Mouse (Mus musculus) midbrain, postnatal 0 days (tissue): ENCODE measurements around the gene Cenpb. TPM values are rescaled to one million over a fixed set of nuclear protein-coding genes. Genes with fewer than 3 reads are reported as not detected.

Source experiments
- ATAC-seq: fragments of 200-750 bp; cut with Nextera tagmentation; 2 replicates; pipeline ENCODE4 v1.8.0; 2017; ENCODE audit warnings: moderate number of reproducible peaks, mild to moderate bottlenecking, moderate TSS enrichment, moderate library complexity; ENCODE audit not compliant: low FRiP score
- DNase-seq: peaks from one replicate; pipeline ENCODE4 v3.0.0-alpha.2; 2015; ENCODE audit warnings: low spot score
- H3K27ac ChIP-seq: fragments of 300-500 bp; sonication (generic); 2 replicates; pipeline ENCODE4 v1.5.1; 2014; ENCODE audit warnings: low read depth, mild to moderate bottlenecking, low read length, mixed read lengths
- H3K27me3 ChIP-seq: fragments of 300-500 bp; sonication (generic); 2 replicates; pipeline ENCODE4 v1.6.1; 2014; ENCODE audit warnings: low read length, control low read depth, mixed read lengths; ENCODE audit not compliant: insufficient read depth
- H3K36me3 ChIP-seq: fragments of 300-500 bp; sonication (generic); 2 replicates; pipeline ENCODE4 v1.6.1; 2014; ENCODE audit warnings: low read length, control low read depth, mixed read lengths; ENCODE audit not compliant: insufficient read depth
- H3K4me1 ChIP-seq: fragments of 300-500 bp; sonication (generic); 2 replicates; pipeline ENCODE4 v1.6.1; 2014; ENCODE audit warnings: mild to moderate bottlenecking, control low read depth, antibody characterized with exemption, low read length, mixed read lengths; ENCODE audit not compliant: insufficient read depth
- H3K4me2 ChIP-seq: fragments of 300-500 bp; sonication (generic); 2 replicates; pipeline ENCODE4 v1.6.1; 2014; ENCODE audit warnings: low read depth, mild to moderate bottlenecking, low read length, mixed read lengths; ENCODE audit not compliant: poor library complexity, severe bottlenecking
- H3K4me3 ChIP-seq: fragments of 300-500 bp; sonication (generic); 2 replicates; pipeline ENCODE4 v1.5.1; 2014; ENCODE audit warnings: low read depth, mild to moderate bottlenecking, low read length, moderate library complexity
- H3K9ac ChIP-seq: fragments of 300-500 bp; sonication (generic); replicated peaks from 2 replicates; pipeline ENCODE4 v1.6.1; 2014; ENCODE audit warnings: mild to moderate bottlenecking, low read length, moderate library complexity, mixed read lengths; ENCODE audit not compliant: poor library complexity, severe bottlenecking
- H3K9me3 ChIP-seq: fragments of 300-500 bp; sonication (generic); 2 replicates; pipeline ENCODE4 v1.6.1; 2016; ENCODE audit warnings: low read length, control low read depth
- CTCF ChIP-seq: IDR thresholded peaks from 2 replicates; pipeline ENCODE4 v1.5.1; 2016; ENCODE audit warnings: antibody characterized with exemption, mild to moderate bottlenecking
- WGBS: fragments of 180-500 bp; shearing (Covaris S2); extraction: QIAGEN DNeasy Blood & Tissue Kit; methylation state at CpG from one replicate; pipeline ENCODE4 v1.1.7; 2014; 5-methylcytosine and 5-hydroxymethylcytosine counted together
- polyA plus RNA-seq: library from polyadenylated mRNA; unstranded; fragments of >200 nt; fragmentation: Nextera tagmentation; extraction: Ambion mirVana; gene quantifications from 2 replicates; pipeline ENCODE4 v1.2.1, GENCODE M21; 2015
- total RNA-seq: library from RNA; depleted of rRNA; stranded (reverse); fragments of >200 nt; gene quantifications from 2 replicates; pipeline ENCODE4 v1.2.3, GENCODE M21; 2014

Cenpb gene
- total and polyA plus RNA-seq, 2 experiments from 2014 or later = 13.1 to 98.2 TPM

DNA sequence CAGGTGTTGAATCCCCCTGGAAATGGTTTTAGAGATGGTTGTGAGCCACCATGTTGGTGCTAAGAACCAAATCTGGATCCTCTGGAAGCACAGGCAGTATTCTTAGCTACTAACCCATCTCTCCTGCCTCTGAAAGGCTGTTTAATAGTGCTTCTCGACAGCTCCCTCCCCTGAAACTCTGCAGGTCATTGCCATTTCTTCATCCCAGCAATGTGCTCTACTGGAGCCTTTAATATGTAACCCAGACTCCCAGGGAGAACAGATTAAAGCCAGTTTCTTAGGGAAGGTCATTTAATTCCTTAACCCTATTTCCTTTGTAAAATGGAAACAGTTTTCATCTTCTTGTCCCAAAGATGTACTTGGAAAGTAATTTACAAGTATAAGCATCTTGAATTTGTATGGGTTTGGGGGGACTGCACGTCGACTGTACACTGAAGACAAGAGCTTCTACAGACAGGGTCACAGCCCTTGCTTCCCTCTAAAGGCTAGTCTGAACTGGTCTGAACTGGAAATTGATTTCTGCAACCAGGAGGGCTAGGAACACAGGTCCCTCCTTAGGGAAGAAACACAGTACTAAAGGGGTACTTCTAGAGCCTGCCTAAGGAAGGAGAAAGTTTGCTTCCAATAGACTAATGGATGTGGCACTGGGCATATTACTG lies 4.5 kb downstream of the Cenpb start:
- Histone ChIP-seq H3K9me3 (no peaks in the 10 kb centered on the region), H3K4me1 (peaks cover 34% of the 10 kb centered on the region), H3K36me3 (no peaks in the 10 kb centered on the region; the same call in 1 of the 2 replicates), H3K9ac (no peak overlapping the region), H3K4me2 (no peak overlapping the region), H3K4me3 (no peak overlapping the region), H3K27me3 (peaks cover 11% of the 10 kb centered on the region), H3K27ac (no peak overlapping the region)
- ATAC-seq (no peak), DNase-seq (no peak)
- WGBS = 59% methylated on average over 3 of the region's 3 CpGs
- no peak for TF ChIP-seq CTCF

DNA sequence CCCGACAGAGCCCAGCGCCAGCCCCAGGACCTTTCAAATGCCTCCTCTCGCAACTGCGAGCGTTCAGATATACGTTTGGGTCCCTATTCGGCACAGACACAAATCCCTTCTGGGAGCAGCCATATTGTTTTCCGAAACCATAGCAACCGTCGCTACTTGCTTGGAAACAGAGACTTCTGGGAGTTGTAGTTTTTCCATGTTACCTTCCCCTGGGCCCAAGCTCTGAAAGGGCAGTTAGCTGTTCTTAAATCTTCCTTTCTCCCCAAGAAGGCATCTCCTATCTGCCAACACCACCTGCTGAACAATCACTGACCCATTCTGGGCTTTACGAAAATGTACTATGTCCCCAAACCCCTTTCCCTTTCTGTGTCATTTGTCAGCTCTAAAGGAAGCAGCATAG lies 5.2 kb downstream of the Cenpb start:
- peaks cover 34% of the 10 kb centered on the region for H3K4me1 ChIP-seq
- peak overlapping the region; percentile 46 for H3K4me3 ChIP-seq
- 0 out of 2 replicates have a peak, but pooled peaks have one; percentile 10 for ATAC-seq
- no peaks in the 10 kb centered on the region for H3K9me3 ChIP-seq
- peaks cover 11% of the 10 kb centered on the region for H3K27me3 ChIP-seq
- TF ChIP-seq CTCF = no peak
- no peaks in the 10 kb centered on the region; the same call in 1 of the 2 replicates for H3K36me3 ChIP-seq
- peak; percentile 91 for DNase-seq
- 5% methylated on average over 11 of the region's 11 CpGs for WGBS
- H3K9ac ChIP-seq = peak overlapping the region; percentile 46; the same call in 1 of the 2 replicates
- H3K27ac ChIP-seq = no peak overlapping the region
- H3K4me2 ChIP-seq = peak overlapping the region; percentile 96

DNA sequence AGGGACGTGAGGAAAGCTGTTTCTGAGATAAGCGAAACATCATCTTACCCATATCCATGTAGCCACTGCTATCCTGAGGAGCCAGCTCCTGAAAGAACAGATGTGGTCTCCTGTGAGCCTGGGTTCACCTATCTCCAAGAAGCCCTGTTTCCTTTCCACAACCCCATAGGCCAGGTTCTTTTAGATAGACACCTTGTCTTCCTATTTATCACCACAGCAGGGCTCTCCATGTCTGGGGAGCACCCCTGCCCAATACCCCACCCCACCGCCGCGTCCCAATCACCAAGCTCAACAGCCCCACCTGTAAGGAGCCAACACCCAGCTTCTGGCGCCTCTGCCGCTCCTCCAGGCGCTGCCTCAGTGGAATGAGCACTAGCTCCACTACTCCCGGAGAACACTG lies 7.5 kb downstream of the Cenpb start:
- Histone ChIP-seq H3K27ac (no peak overlapping the region), H3K9me3 (no peaks in the 10 kb centered on the region), H3K27me3 (peaks cover 11% of the 10 kb centered on the region), H3K4me1 (peaks cover 18% of the 10 kb centered on the region), H3K36me3 (no peaks in the 10 kb centered on the region; the same call in 1 of the 2 replicates), H3K4me2 (no peak overlapping the region), H3K4me3 (no peak overlapping the region), H3K9ac (no peak overlapping the region)
- 62% methylated on average over 9 of the region's 9 CpGs for WGBS
- TF ChIP-seq CTCF = no peak
- ATAC-seq = no peak
- DNase-seq = no peak

DNA sequence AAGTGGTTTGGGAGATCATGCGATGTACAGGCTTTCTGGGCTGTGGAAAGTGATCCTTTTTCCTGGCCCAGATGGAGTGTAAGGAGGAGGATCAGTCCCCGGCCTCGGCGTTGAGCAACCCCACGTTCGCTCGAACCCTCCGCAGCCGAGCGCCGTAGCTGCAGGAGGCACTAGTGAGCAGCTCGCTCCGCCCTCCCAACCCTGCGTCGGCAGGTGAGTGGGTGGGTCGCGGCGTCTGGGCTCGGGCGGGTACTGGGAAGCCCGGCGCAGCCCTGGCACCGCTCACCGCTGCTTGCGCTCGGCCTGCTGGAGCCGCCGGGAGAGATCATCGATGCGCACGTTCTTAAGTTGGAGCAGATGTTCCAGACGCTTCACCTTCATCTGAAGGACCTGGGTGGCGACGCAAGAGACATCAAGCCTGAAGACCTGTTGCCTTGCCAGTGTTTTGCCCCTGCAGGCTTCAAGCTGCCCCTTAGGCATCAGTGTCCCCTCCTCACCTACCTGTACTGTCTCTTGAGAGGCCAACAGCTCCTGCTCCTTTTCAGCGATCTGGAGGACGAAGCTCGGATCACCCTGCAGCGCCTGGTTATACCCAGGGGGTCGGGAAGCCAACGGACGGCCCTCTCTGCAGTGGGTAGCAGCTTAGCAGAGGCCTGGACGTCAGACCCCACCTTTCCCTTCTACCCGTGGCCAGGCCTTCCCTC lies 8.3 kb downstream of the Cenpb start:
- H3K27ac ChIP-seq = no peak overlapping the region
- 0 out of 2 replicates have a peak overlapping the region, but pooled peaks have one; percentile 8 for H3K9ac ChIP-seq
- H3K4me2 ChIP-seq = peak overlapping the region; percentile 28
- H3K9me3 ChIP-seq = no peaks in the 10 kb centered on the region
- H3K27me3 ChIP-seq = peaks cover 11% of the 10 kb centered on the region
- 25% methylated on average over 43 of the region's 43 CpGs for WGBS
- no peaks in the 10 kb centered on the region; the same call in 1 of the 2 replicates for H3K36me3 ChIP-seq
- ATAC-seq = no peak
- TF ChIP-seq CTCF = no peak
- DNase-seq = no peak
- peaks cover 12% of the 10 kb centered on the region for H3K4me1 ChIP-seq
- H3K4me3 ChIP-seq = no peak overlapping the region

DNA sequence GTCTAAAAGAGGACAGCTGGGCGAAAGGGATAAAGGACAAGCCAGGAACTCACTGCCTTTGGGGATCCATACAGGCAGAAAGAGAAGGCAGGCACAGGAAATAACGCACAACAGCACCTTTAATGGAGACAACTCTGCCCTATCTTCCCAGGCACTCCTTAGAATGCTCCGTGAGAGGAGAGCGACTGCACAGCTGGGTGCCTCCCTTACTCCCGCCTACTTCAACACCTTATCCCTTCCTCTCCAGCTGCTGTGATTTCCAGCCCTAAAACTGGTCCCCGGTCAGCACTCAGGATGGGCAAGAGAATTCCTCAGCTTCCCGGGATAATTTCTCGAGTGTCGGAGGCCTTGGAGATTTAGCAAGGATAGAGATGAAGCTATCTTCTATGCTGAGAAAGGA lies 8.9 kb downstream of the Cenpb start:
- no peak overlapping the region for H3K9ac ChIP-seq
- H3K27ac ChIP-seq = no peak overlapping the region
- TF ChIP-seq CTCF = no peak
- H3K4me2 ChIP-seq = no peak overlapping the region
- whole genome bisulfite sequencing = 29% methylated on average over 9 of the region's 9 CpGs
- no peak for ATAC-seq
- H3K36me3 ChIP-seq = no peaks in the 10 kb centered on the region; the same call in 1 of the 2 replicates
- H3K9me3 ChIP-seq = no peaks in the 10 kb centered on the region
- peaks cover 9% of the 10 kb centered on the region for H3K4me1 ChIP-seq
- H3K4me3 ChIP-seq = no peak overlapping the region
- no peak for DNase-seq
- peaks cover 11% of the 10 kb centered on the region for H3K27me3 ChIP-seq

DNA sequence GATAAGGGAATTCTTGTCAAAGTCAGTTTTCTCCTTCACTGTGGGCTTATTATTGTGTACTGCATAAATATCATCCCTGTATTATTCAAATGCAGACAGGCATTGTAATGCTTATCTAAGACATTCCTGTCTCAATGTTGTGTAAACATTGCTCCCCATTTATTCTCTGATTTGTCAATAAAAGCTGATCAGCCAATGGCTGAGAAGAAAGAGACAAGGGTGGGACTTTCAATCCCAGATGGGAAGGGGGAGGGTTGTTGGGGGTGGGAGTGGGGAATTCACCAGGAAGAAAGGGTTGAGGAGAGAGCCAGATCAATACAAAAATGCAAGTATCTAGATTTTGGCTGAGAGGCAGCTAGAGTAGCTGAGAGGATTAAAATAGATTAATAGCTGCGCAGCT lies 11.0 kb downstream of the Cenpb start:
- no peak for DNase-seq
- WGBS = 68% methylated on average over 1 of the region's 1 CpGs
- no peak for TF ChIP-seq CTCF

More for the DNA sequence above, 11.0 kb downstream of the Cenpb start:
- Histone ChIP-seq H3K4me2 (no peak overlapping the region), H3K4me1 (peaks cover 1% of the 10 kb centered on the region; the same call in 1 of the 2 replicates), H3K27me3 (peaks cover 11% of the 10 kb centered on the region), H3K4me3 (no peak overlapping the region), H3K9me3 (no peaks in the 10 kb centered on the region), H3K27ac (no peak overlapping the region), H3K36me3 (no peaks in the 10 kb centered on the region; the same call in 1 of the 2 replicates), H3K9ac (no peak overlapping the region)
- no peak for ATAC-seq
